Mouse (Mus musculus) cerebellum, adult 9-10 months (tissue): ENCODE results near the gene Mthfsd.
A peak's percentile ranks its signal among the peaks of the same experiment; 100 is the strongest.

Experiments used
- DNase-seq: peaks from one replicate; pipeline ENCODE4 v3.0.0; 2022

The Mthfsd gene

DNA sequence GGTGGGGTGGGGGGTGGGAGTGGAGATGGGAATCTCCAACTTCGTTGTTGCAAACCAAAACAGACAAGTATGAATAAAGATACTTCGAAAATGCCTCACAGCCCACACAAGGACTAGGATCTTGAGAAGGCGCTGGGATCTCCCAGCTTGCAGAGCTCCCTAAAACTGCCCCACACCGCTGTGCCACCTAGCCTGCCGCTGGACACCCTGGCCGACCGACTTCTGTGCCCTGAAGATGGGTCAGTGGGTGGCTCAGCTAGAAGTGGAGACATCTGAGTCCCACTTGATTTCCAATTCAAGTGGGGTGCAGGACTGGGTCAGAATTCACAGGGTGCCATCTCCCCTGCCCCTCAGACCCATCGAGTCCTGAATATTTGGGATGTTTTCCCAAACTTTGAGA lies 13.5 kb upstream of the Mthfsd start:
- no peak for DNase-seq

DNA sequence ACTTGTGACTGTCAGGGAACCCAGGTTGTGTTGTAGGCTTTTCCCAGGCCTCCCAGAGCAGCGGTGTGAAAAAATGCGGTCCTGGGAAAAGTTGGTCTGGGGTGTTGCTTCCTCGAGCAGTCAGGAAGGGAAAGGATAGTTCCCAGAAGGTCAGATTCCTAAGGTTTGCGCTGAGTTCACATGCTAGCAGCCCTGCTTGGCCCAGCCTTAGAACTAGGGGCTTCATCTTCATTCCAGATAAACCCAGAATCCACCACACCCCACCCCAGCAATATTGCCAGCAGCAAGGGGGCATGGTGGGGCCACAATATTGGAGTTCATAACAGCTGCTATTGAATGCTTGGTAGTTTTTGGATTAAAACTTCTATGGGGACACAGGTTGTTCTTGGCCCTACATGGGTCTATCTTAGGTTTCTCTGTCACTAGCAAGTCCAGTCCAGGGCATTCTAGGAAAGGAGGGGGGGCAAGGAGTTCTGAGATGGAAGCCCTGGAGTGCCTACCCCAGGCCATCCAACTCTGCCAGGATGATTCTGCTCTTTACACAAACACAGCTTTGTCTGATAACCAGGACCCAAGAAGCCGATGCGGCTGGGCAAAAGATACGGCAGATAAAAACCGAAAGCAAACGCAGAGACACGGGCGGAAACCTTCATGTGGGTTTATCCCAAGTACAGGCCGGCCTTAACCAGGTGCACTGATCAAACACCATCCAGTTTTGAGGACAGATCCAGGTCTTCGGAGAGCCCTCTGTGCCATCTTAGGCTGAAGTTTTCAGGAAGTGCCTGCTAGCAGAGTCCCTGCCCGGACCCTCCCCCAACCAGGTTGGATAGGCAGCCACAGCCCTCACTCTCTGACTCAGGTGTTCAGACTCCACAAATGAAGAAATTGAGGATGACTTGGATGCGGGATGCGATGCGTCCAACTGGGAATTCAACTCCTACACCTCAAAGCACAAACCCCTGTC lies 12.5 kb upstream of the Mthfsd start:
- no peak for DNase-seq

DNA sequence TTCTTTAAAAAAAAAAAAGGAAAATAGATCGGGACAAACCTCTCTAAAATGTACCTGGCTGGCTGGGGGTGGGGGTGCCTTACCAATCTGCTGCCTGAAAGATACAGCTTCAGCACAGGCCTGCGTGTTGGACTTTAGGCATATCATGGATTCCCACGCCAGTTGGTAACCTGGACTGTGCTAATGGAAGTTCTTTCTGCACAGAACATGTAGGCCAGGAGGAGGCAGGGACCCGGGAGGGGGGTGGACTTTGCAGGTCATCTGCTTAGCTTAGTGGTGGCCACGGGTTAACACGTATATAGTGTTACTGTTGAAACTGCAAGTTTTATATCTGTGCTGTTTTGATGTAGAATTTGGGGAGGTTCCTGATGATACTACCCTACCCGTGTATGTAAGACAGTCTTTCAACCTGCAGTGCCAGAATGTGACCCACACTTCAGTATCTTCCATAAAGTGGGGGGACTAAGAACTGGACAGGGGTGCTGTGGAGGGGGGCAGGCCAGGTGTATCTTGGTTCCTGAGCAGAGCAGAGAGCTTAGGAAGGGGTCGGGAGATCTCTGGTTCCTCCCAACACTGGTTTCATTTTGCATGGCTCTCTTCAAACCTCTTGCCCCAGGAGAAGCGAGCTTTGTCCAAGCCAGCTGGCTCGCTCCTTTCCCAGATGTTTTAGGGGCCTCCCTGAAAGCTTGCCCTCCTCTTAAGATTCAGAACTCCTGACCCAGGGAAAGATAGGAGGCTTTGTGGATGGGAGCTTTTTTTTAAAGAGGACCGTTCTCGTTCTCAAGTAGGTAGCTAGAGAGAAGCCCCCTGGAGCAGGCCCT lies 11.7 kb upstream of the Mthfsd start:
- no peak for DNase-seq

DNA sequence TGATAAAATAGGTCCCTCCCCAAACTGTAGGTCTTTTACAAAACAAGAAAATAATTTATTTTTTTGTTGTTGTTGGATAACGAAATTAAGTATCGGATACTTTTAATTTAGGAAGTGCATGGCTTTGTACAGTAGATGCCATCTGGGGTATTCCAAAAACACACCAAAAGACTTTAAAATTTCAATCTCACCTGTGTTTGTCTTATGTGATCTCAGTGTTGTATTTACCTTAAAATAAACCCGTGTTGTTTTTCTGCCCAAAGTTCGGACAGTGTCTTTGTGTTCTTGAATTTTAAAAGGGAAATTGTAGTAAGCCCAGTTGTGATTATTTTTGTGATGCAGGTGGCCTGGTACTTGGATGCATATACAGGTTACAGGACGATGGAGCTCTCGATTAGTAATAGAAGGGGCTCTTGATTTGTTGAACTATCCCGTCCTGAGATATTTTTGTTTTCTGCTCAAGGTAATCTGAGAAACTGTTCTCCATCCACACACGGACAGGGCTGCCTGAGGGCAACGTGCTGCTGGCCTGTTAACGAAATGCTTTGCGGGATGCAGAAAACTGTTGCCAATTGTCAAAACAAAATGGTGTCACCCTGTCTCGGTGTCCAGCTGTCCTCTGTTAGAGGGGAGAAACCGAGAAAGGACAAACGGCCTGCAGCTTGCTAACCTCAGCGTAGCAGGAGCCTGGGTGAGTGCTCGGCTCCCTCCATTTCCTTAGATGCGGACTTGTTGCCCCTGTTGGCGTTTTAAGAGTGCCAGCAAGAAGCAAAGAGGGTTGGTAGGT lies 10.6 kb upstream of the Mthfsd start:
- no peak for DNase-seq

DNA sequence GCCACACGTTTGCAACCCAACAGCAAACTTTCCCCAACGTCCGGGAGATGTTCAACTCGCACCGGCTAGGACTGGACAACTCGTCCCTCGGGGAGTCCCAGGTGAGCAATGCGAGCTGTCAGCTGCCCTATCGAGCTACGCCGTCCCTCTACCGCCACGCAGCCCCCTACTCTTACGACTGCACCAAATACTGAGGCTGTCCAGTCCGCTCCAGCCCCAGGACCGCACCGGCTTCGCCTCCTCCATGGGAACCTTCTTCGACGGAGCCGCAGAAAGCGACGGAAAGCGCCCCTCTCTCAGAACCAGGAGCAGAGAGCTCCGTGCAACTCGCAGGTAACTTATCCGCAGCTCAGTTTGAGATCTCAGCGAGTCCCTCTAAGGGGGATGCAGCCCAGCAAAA lies 9.7 kb upstream of the Mthfsd start:
- DNase-seq, result no peak

DNA sequence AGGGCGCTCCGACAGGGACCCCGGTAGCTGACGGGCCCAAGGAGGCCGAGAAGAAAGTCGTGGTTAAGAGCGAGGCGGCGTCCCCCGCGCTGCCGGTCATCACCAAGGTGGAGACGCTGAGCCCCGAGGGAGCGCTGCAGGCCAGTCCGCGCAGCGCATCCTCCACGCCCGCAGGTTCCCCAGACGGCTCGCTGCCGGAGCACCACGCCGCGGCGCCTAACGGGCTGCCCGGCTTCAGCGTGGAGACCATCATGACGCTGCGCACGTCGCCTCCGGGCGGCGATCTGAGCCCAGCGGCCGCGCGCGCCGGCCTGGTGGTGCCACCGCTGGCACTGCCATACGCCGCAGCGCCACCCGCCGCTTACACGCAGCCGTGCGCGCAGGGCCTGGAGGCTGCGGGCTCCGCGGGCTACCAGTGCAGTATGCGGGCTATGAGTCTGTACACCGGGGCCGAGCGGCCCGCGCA lies 9.0 kb upstream of the Mthfsd start:
- no peak for DNase-seq

DNA sequence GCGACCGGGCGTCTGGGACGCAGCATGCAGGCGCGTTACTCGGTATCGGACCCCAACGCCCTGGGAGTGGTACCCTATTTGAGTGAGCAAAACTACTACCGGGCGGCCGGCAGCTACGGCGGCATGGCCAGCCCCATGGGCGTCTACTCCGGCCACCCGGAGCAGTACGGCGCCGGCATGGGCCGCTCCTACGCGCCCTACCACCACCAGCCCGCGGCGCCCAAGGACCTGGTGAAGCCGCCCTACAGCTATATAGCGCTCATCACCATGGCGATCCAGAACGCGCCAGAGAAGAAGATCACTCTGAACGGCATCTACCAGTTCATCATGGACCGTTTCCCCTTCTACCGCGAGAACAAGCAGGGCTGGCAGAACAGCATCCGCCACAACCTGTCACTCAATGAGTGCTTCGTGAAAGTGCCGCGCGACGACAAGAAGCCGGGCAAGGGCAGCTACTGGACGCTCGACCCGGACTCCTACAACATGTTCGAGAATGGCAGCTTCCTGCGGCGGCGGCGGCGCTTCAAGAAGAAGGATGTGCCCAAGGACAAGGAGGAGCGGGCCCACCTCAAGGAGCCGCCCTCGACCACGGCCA lies 8.5 kb upstream of the Mthfsd start:
- no peak for DNase-seq

DNA sequence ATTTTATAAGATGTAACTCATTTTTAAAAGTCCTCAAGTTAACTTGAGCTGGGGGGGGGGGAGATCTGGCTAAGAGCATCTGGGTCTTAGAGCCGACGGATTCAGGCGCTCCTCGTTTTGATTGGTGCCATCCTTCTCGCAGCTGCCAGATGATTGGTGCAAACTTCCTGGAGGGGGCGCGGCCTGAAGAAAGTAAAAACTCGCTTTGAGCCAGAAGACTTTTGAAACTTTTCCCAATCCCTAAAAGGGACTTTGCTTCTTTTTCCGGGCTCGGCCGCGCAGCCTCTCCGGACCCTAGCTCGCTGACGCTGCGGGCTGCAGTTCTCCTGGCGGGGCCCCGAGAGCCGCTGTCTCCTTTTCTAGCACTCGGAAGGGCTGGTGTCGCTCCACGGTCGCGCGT lies 7.8 kb upstream of the Mthfsd start, which contains the start of gene Foxc2:
TSS of gene Foxc2 (plus strand) at position 224 of the 400 bp plus-strand sequence.
- DNase-seq, result no peak

DNA sequence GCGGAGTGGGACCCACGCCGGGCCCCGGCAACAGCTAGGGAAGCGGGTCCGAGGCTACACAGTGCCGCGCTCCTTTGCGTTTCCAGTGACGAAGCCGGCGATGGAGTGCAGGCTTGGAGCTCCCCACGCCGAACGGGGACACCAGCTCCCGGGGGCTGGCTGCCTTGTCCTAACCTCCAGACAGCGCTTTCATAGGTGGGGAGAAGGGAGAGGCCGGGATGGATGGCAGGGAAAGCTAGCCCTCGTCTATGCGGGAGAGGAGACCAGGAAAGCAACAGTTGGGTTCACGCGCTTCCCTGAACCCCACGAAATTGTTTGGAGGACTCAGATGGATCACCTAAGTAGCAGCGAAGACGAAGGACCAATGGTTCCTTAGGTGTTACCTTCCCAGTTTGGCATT lies 6.9 kb upstream of the Mthfsd start:
- no peak for DNase-seq

DNA sequence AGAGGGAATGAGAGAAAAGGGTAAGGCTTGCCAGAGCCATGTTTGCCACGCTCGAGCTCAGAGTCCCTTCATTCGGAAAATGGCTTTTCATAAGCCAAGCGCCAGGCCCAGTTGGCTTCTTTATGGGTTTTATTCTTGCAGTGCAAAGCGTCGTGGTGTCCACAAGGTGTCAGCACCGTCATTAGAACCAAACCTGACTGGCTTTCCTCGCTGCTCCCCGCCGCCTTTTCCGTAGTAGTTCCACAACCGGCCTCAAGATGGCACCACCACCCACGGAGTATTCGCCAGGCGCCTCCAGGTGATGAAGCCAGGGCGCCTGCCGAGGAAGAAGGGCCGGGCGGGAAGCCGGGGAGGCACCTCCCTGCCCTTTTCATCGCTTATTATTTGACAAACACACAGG lies 5.1 kb upstream of the Mthfsd start:
- peak; percentile 98 for DNase-seq

DNA sequence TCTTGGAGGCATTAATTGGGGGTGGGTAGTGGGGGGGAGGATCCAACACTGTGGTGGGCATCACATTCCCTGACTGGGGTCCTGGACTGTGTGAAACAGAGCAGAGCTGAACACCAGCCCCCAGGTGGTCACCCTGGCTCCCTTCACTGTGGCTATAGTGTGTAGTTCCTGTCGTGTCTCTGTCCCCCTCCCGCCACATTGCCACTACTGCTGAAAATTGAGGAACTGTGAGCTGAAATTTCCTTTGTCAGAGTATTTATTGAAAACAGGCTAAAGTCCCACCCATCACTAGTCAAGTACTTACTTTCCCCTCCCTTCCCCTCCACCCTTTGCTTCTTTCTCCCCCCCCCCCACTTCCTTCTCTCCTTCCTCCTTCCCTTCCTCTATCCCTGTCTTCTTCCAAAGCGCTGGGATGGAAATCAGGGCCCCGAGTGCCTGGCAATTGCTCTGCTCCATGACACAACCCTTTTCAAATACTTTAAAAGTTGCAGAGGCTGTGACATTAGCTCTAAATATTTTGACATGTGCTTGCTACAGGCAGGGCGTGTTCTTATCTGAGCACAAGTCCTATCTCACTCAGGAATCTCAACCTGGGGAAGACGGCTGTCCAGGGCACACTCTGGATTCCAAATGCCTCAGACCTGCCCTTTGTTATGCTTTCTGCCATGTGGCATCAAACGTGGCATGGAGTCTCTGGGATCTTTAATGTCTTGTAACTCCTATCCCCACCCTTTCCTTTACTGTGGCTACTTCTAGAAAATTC lies 3.1 kb upstream of the Mthfsd start:
- no peak for DNase-seq

DNA sequence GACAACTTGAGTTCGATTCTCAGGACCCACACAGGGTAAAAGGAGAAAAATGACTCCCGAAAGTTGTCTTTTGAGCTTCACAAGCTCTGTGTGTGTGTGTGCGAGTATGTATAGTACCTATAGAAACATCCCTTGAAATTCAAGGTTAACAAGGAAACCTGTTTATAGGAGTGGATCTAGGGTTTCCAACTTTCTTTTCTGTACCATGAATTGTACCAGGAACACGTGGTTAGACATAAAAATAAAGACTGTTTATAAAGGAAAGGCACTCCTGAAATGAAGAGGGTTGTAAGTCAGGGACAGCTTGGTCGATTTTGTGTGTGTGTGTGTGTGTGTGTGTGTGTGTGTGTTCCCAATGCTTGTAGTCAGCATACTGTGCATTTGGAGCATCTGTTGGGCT lies 465 bp upstream of the Mthfsd start:
- DNase-seq, result no peak

DNA sequence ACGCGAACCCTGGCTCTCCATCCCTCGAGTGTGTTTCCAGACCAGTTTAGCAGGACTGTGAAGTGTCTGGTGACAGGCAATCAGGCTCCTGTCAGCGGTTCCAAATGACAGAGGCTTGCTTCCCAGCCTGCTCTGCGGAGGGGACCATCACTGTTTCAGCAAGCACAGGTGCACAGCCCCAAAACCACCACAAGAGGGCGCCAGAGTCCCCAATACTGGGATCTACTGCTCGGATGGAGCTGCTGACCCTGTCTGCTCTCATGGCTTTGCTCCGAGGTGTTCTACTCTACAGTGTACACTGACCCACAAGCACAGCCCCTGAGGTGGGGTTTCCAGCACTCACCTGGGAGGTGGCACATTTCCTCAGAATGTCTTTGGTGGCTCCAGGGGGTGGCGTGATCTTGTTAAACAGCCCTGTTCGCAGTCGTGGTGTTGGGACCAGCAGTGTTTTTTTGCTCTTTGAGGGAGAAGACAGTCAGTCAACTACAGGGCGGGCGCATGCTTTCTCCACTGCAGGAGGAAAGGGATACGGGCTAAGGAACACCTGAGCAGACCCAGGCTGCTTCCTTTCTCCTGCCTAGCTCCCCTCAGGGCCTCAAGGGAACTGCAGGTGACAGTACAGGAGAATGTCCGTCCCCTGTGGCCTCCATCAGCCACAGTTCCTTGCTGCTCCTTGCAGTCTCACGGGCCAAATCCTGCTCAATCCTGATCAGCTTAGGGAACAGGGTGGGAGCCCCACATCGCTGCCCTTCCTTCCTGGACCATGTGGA lies 4.0 kb downstream of the Mthfsd start:
- DNase-seq, result peak; percentile 72

DNA sequence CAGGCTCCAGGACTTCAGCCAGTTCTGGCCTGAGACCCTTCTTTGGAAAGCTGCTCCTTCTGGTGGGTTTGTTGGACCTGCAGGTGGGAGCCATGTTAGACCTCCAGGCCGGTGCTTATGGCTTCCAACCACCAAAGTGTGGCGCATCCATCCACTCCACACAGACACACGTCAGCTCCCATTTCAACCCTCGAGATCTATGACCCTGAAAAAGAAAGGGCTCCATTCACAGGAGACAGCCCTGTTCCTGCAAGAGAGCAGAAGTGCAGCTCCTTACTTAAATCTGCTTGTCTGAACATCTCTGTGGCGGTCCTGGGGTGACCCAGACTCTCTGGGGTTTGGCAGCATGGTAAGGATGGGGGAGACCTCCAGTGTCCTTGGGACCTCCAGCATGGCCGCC lies 14.7 kb downstream of the Mthfsd start:
- no peak for DNase-seq

DNA sequence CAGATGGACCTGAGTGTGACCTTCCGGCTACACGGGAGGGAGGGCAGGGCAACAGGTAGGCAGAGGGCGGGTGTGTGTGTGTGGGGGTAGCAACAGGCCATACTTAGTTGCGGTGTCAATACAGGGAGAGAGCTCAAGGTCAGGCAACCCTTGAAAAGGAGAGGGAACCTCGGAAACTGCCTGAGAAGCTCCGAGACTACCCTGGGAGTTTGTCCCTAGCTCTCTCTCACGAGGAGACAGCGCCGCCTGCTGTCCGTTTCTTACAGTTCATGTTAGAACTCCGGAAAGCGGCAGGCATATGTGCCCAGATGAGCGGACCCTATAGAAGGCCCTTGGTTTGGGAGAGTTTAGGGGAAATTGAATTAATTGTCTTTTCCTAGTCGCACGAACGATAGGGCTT lies 15.6 kb downstream of the Mthfsd start:
- DNase-seq, result peak; percentile 71

DNA sequence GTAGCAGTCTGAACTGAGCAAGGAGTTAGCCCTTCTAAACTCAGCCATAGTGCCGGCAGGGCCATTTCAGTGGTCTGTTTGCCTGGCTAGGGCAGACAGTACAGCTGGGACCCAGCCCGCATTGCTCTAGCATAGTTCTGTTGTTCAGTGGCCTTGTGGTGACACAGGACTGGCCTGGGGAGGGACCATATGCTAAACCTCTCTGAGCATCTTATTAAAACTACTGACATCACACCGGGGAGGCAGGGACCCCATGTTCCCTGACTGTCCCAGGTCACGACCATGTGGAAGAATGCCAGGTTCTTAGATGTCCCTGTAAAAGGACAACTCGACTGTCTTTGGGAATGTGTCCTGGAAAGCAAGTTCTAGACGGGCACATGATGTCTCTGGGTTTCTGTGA lies 16.1 kb downstream of the Mthfsd start:
- no peak for DNase-seq

DNA sequence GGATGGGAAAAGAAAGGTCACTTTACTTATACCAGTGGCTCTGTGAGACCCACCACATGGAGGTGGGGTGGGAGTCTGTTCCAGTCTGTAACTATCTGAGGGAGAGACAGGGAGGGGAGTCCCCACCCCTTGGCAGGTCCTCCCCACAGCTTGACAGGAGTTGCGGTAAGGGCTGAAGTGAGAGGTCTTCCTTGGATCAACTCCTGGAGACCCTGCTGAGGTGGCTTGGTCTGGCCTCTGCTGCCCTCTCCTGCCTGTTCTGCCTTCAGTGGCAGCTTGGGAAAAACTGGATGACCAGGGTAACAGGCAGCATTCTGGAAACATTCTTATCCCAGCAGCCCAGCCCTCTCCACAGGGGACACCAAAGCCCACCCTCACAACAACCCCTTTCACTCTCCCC lies 17.5 kb downstream of the Mthfsd start:
- no peak for DNase-seq

DNA sequence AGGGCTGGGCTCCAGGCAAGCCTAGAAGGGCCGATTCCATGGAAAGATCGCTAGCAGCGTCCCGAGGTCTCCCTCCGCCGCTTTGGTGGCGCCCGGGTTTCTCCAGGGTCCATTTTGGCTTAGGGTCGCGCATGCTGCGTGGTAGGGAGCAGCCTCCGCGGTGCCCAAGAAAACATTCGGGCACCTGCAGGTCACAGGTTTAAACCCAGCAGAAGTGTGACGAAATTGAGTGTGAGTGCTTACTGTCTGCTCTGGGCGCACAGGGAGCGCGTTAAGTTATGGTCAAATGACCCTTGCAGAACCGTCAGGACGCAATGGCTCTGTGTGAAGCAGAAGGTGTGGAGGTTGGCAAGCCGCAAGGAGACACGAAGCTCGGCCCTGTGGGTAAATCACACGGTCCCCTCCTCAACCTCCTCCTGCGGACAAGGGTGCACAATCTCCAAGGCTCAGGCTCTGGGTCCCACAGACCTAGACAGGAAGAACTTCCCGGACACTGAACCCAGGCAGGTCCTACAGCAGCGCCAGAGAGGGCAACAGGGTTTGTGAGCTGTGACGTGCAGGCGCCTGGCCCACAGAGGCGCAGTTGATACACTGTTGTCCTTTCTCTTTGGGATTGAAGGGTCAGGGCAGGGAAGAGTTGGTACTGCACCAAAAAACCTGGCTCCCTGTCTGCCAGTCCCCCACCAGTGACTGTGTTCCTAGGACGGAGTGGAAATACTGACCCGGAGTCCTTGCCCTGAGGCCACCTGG lies 18.4 kb downstream of the Mthfsd start:
- DNase-seq, result no peak

DNA sequence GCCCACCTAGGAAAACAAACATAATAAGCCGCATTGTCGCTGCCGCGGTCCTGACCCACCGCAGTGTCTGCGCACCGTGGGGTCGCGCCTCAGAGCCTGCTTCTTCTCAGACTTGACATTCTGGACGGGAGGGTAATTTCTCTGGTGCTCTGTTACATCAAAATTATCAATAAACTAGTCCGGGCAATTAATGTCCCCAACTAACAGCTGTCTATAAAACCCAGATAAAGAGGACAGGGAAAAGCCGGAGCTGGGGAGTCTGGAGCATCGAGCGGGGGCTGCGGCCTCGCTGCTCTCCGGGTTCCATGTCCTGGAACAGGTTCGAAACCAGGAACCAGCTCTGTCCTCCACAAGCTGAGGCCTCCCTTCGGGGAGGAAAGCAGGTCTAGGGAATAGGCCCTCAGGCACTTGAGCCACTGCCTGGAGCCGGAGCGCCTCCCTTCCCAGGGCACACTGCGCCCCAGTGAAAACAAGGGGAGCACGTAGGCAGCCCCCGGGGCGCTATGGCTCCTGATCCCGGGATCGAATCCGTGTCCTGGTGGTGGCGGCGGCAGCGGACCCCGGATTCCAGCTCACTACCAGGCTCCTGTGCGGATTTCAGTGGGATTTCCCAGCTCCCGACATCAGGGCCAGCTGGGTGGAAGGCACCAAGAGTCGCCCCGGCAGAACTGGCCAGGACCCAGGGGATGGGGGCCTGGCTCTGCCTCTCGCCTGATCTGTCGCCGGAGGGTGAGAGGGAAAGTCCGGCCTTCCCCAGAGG lies 19.1 kb downstream of the Mthfsd start:
- no peak for DNase-seq
